Mouse (Mus musculus) cerebellum, adult 8-10 months (tissue): ENCODE results near the gene Hoxc9.

Experiments used
- DNase-seq: peaks from one replicate; pipeline ENCODE4 v3.0.0; 2022

Gene Hoxc9

DNA sequence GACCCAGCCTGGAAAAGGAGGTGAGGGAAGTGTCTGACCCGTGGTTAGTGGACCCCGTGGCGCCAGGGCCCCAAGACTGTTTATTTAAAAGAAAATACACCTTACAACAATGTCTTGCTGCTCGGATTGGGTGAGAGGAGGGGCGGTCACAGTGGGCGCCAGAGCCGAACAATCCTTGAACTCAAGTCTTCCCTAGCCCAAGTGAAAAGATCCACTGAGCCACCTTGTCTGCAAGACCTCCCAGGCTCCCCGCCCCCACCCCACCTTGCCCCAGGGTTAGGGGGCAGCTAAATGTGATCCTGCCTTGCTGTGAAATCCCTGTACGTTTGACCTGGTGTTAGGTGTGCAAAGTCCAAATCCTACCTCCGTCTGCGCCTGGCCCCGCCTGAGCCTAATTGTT lies 19.3 kb upstream of the Hoxc9 start:
- no peak for DNase-seq

DNA sequence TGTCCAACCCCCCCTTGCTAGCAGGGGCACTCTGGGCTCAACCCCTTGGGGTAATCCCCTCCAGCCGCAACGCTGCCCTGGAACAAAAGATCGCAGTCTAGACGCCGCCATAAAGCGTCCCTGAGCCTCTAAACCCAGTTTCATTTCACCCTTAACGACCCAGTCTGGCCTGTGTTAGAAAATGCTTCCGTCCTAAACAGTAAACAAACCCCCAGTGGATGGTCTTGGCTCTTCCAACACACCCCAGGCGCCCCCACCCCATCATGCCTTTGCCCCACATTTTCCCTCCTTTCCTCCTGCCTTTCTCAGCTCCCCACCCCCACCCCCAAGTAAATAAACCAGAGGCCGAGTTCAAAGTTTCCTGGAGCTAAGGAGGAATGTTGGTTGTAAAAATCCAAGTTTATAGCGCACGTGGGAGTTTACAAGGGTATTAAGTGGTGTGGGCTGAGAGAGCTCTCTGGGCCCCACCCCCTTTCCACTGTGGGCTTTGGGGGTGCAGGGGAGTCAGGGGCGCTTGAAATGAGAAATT lies 16.5 kb upstream of the Hoxc9 start:
- no peak for DNase-seq

DNA sequence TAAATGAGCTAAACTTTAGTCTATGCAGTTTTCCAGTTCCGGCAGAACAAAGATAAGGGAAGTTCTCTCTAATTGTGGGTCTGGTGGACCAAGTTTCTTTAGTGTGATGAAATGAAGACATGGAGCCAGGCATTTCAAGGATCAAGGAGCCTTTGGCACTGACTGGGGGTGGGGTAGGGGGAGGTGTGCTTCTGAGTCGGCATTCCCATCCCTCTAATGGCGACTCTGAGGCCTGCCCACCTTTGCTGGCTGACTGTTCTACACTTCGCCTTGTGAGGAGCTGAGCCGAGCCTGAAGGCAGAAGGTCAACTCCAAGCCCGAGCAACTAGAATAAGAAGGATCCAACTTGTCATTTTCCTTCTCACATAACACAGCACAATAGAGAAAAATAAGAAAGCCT lies 14.5 kb upstream of the Hoxc9 start:
- DNase-seq: no peak

DNA sequence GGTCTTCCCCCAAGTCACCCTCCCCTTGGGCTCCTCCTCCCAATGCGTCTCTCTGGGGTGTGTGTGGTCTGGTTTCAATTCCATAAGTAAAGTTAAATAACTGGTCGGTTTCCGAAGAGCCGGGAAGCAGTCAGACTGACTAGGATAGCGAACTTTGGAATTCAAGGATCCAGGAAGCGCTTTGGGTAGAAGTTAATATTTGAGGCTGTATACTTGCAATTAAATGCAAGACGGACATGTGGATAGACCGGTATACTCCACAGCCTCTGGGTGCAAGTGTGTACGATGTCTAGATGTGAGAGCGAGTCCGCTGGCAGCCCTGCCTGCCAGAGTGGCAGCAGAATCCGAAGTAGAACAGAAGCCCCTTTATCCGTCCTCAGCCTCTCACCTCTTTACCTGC lies 13.7 kb upstream of the Hoxc9 start:
- DNase-seq: no peak

DNA sequence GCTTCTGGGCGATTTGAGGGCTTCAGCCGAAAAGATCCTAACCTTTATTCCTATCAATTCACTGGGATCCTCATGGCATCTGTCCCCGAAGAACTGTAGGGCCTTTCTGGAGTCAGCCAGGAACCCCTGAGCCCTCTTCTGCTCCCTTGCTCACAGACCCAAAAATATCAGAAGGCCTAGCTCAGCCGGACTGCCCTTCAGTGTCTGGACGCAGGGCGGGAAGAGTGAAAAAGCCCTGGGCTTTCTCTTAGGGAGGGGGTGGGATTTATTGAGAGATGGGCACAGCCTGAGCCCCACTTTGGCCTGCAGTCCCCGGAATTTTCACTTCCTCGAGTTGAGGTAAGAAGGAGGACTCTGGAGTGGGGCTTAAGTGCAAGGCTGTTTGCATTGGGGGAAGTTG lies 13.0 kb upstream of the Hoxc9 start:
- no peak for DNase-seq

DNA sequence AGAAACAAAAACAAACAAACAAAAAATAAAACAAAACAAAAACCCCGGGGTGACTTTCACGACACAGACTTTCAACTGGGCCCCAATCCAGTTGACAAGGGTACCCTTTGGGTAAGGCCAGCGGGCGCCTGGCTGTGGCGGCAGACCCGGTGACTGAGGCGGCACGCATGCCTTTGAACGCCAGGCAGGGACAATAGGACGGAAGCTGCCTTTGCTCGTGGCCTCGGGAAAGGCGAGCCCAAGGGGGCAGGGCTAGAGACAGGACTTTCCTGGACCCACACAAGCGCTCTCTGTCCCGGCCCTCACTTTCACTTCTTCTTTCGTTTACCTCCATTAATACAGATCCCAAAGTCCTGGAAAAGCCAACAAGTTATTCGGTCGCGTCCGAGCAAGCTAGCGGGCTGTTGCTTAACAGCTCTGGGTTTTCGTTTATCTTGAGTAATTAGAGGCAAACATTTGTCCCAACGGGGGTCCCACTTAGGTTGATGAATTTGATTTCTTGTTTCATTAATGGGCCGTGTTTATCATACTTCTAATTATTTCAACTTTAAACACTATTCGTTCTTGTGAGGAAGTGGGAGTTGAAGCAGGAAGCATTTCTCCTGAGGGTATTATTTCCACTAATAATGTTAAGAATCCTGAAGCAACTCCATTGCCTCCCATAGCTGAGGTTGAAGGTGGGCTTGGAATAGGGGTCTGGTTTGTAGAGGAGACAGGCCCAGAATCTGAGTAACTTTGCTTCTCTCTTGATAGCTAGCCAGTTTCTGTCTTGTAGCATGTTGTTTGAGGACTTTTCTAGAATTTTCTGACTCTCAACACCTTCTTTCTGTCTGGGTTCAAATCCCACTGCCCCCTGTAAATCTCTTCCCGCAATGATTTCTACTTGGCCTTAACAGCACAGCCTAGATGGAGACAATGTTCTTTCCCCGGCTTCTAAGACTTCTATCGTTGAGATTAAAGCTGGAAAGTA lies 12.3 kb upstream of the Hoxc9 start:
- DNase-seq: no peak

DNA sequence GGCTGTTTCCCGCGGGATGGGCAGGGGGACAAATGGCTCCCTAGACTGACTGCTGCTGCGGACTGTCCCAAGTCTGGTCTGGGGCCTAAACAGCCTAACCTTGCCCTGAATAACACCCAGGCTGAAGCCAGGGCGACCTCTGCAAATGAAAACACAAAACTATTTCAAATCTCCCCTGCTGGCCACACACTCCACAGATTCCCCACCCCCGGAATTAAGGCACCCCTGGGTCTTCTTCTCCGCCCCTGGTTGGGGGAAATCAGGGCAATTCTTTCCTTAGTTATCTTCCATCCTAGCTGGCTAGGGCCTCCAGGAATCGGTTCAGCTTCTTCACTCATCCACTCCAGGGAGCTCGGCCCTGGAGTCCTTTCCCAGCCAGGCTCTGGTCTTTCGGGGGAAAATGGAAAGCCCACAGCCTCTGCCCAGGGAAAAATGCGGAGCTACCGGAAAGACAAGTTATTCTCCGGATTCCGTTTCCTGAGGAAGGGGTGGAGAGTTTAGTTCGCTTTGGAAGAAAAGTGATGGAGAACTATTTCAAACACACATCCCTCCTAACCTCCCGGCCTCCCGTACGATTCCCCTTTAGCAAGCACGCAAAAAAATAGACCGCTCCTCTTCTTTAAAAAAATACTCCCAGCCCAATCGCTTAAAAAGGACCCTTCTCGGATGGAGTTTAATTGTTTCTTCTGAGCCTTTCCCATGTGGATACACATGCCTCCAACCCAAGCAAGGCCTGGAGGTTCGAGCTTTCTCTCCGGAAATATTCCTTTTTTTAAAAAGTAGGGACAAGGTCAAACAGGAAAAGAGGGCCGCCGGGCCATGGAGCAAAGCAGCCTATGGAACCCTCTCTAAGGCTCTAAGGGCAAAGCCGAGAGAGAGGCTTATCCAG lies 11.0 kb upstream of the Hoxc9 start:
- DNase-seq: no peak

DNA sequence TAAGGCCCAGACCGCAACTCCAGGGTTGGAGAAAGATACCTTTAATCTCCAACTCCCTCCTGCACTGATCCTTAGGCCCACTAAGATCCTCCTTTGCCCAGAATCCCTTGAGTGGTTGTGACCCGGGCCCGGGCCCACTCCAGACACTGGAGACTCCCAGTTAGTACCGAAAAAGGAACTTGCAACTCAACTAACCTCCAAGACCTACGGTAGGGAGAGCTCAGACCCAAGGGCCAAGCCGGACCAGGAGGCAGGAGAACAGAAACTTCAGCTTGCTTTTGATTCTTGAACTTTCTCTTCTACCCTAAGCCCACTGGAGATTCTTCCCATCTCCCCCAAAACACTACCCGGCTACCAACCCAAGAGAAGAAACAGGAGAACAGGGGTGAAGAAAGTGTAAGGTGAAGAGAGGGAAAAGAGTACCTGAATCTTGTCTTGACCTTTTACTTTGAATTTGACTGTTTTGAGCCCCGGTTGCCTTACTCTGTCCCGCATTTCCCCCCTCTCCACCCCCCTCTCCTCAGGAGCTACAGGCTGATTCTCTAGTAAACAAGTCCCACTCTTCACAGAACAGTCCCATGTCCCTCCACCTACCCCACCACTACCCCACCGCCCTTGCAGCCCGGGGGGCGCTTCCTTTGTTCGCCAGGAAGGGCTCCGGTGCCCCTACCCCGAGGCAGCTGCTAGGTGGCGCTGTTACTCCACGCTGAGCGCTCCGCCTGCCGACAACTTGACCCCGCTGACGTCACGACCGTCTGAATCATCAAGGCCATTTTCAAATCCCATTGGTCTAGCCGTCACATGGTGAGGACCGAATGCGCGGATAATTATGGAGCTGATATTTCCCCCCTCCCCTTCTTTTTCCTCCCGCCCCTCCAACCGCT lies 10.1 kb upstream of the Hoxc9 start:
- DNase-seq: no peak

DNA sequence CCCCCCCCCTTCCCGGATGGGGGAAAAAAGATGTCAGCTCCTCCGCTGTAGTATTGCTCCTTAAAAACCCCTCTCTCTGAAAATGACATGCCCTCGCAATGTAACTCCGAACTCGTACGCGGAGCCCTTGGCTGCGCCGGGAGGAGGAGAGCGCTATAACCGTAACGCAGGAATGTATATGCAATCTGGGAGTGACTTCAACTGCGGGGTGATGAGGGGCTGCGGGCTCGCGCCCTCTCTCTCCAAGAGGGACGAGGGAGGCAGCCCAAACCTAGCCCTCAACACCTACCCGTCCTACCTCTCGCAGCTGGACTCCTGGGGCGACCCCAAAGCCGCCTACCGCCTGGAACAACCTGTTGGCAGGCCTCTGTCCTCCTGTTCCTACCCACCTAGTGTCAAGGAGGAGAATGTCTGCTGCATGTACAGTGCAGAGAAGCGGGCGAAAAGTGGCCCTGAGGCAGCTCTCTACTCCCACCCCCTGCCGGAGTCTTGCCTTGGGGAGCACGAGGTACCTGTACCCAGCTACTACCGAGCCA lies 9.4 kb upstream of the Hoxc9 start, which contains the start of gene Hoxc10:
Hoxc10 (plus strand) TSS at position 21 of the 536 bp plus-strand sequence.
- no peak for DNase-seq

DNA sequence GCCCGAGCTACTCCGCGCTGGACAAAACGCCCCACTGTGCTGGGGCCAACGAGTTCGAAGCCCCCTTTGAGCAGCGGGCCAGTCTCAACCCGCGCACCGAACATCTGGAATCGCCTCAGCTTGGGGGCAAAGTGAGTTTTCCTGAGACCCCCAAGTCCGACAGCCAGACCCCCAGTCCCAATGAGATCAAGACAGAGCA lies 9.0 kb upstream of the Hoxc9 start, which contains the start of gene Hoxc5:
Hoxc5 (plus strand) TSS at position 132 of the 199 bp plus-strand sequence.
- DNase-seq: no peak

DNA sequence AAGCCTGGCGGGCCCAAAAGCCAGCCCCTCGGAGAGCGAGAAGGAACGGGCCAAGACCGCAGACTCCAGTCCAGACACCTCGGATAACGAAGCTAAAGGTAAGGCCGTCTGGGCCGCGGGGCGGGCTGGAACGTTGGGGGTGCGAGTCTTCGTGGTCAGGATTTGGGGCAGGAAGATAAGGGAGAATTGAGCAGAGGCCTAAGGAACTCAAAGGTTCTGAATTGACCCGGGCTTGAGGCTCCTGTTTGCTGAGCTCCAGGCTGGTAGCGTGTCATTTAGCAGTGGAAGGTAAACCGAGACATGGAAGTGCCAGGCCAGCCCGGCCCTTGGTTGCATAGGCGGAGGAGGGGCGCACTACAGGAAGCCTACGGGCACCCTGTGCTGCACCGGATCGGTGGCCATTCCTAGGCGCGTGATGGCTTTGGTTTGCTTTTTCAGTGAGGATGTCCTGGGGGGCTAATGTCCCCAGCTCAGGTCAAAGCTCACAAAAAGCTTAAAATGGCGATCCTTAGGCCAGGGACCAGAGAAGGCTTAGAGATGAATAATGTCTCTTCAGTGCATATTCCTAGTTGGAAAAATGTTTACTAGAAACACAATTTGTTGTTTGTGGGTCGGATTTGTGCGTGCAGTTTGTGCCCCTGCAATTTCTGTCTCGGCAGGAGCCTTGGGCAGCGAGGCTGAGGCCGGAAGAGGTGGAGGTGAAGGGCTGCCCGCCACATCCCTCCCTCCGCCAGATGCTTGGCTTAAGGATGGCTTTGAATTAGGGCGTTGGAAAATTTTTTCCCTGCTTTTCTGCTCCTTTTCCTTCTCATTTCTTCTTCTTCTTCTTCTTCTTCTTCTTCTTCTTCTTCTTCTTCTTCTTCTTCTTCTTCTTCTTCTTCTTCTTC lies 8.5 kb upstream of the Hoxc9 start:
- DNase-seq: no peak

DNA sequence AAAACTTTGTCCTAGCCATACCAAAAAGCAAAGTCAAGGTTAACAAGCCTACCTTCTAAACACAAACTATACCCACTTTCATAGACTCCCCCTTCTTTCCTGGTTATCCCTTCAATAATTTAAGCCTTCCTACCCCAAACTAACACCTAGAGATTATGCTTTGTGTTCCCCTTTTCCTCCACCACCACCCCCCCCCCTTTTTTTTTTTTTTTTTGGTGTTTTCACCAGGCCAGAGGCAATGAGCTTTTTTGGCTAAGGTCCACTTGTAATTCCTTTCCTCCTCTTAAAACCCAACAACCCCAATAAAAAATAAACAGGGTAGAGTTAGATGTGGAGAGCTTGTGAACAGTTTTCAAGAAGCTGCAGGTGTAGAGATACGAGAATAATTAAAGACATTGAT lies 6.9 kb upstream of the Hoxc9 start:
- DNase-seq: no peak

DNA sequence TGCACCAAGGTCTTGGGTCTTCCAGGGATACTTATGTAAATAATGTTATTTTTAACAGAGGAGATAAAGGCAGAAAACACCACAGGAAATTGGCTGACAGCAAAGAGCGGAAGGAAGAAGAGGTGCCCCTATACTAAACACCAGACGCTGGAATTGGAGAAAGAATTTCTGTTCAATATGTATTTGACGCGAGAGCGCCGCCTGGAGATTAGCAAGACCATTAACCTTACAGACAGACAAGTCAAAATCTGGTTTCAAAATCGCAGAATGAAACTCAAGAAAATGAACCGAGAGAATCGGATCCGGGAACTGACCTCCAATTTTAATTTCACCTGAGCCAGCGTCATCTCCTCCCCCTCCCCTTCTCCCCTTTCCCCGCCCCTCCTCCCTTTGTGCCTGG lies 5.5 kb upstream of the Hoxc9 start:
- DNase-seq: no peak

DNA sequence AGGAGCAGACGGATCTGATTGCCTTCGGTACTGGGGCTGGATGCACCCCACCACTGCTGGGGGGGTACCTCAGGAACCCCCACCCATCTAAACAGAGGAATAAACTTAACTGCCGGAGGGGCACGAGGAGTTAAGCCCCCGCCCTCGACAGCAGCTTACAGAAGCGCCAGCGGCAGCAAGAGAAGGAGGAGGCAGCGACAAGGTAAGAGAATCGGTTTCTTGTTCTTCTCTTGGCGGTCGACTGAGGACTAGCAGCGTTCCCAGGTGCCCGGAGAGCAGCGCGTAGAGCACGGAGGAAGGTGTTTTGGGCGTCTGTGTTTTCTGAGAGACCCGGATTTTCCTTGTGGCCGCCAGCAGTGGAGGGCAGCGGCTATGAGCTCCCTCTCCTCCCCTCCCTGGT lies 4.0 kb upstream of the Hoxc9 start:
- DNase-seq: no peak

DNA sequence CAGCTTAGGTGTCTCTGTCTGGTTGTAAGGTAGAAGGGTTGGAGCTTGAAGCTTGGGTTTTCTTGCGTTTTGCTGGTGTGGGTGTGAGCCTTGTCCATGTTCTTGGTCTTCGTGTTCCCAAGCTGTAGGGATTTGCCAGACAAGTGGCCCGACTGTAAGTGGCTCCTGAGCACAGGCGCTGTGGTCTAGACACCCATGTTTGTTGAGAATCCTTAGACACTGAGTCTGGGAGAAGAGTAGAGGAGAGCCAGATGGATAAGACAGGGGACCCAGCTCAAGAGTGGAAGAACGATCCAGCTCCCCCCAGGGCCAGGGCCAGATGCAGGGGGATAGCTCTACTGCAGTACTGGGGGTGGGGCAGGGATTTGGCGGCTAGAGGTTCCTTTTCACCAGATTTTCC lies 3.5 kb upstream of the Hoxc9 start:
- no peak for DNase-seq

DNA sequence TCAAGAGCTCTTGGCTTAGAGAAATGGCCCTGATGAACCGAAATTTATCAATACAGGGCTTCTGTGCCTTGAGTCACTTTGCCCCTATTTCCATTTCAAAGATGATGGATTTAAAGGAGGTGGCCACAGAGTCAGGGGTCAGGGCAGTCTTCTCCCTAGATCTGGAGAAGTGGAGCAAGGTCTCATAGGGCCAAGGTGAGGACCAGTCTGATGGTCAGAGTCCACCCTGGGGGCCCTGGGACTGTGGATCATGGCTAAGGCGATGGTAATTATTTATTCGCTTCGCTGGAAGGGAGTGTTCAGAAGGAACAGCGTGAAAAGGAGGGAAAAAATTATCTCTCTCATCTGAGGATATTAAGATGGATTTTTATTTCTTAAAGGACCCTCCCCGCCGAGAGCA lies 1.2 kb upstream of the Hoxc9 start:
- no peak for DNase-seq

DNA sequence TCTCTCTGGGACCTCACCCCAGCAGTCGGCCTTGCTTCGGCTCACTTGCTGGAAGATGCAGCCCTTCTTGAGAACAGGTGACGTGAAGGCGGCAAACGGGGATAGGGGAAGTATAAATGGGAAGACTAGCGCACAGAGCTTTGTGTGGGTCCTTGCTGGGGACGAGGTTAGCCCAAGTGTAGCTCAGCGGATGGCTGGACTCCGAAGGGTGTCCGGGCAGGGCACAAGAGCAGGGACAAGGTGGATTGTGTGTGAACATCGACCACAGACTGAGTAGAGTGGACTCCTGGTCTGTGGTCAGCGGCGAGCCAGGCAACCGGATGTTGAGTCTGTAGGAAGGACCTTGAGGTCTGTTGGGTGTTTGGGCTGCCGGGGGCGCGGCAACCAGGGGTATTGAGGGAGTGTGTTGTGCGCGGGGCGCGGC lies 539 bp upstream of the Hoxc9 start:
- DNase-seq: no peak

DNA sequence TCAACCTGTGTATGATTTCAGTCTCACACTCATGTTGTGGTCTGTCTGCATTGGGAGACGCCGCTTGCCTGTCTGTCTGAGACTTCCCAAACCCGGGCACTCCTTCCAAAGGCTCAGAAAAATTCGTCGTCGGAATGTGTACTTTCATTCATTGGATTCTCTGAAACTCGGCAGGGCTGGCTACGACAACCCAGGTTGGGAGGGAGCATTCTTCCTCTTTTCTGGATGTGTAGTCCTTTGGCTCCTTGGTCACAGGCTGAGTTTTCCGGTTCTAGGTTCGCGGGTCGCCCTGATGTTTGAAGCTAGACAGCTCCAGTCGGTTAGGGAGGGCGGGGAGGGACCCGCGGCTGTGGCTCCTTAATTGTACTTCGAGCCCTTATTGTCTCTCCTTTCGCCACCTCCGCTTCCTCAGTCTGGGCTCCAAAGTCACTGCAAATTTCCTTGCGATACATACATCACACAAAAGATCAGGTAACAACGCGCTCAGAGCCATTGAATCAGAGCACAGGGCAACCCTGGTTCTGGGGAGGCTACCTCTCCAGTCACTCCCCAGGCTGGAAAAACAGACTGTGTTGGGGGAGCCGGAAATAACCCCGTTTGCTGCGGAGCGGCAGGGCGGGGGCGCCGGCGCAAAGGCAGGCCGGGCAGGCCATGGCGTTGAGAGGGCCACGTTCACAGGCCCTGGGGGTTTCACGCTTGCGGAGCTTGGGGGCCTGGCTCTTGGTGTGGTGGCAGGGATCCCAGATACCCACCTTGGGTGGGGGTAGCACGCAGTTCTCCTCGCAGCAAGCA lies 588 bp downstream of the Hoxc9 start:
- DNase-seq: no peak

DNA sequence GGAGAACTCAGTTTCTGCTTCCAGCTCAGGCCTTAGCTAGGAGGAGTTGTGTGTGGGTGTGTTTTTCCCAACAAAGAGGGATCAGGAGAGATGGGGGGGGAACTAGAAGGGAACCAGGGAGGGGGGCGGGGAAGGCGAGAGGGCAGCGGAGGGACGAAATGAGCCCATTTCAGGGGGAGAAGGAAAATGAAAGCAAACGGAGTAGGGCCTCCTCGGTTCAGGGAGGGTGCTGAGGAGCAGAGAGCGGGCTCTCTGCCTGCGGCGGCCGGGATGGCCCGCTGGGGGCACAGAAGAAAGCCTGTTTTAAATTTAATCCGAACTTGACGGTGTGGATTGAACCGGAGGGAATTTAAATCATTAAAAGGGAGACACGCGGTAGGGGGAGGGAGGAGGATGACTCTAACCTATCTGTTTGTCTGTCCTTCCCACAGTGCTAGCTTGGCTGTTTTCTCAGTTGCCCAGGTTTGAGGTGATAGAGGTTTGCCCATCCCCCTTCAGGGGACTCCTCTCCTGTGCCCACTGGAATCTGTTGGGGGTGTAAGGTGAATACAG lies 1.3 kb downstream of the Hoxc9 start:
- no peak for DNase-seq
